Mouse (Mus musculus) lung, postnatal 14 days (tissue): Measurements from ENCODE around the gene Poldip2.
A peak's percentile ranks its signal among the peaks of the same experiment; 100 is the strongest.
"Not testable (repeated sequence)": the region's sequence is repeated elsewhere in the genome, so short reads cannot be mapped to it uniquely, and the experiment has no call there.

Source experiments
- DNase-seq: peaks from one replicate; pipeline ENCODE4 v3.0.0; 2021

Poldip2 gene

DNA sequence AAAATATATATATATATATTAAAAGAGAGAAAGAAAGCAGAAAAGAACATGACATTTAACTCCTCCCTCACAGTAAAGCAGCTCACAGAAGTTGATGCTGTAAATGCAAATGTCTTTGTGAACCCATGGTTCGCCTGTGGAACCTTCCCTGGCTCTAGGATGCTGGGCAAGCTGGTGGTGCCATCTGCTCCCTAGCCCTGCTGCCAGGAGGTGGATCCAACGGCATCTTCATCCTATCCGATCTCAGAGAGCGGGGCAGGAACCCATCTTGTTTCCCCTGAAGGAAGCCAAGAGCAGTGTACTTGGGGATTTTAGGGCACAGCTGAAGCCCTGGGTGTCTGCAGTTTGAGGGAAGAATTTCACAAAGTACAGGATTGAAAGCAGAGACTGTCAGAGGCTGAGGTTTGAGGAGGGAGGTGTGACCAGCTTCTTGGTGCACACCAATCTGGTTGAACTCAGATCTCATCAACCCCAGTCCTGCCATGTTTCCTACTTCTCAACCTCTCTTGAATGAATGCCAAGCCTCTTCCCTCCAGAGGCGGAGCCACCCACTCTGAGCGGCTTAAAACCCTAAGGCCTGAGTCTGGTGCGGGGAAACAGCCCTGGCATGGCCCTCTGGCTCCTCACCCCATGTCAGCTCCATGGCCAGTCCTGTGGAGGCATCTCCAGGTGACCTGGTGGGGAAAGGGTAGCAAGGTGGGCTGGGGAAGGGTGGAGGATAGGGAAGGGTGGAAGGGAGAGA is 8.9 kb upstream of the Poldip2 start, which contains the start of gene Sebox:
Gene Sebox, plus strand, starts transcription at position 539 of the 742 bp plus-strand sequence.
- DNase-seq = no peak

DNA sequence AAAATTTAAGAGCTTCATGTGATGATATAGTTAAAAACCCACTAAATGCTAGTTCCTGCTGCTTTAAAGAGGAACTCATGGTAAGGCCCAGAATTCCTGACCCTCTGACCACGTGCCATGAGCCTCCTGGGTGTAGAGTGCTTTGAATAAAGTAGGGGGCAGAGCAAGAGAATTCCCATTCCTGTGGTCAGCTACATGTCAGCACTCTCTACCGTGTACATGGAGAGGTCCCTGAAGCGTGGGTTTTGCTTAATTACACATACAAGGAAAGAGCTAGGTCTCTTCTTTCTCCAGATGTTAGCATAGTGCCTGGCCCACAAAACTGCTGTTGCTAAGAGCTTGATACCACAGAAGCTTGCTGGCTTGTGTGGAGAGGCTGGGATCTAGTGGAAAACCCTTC is 6.6 kb upstream of the Poldip2 start:
- DNase-seq = no peak

DNA sequence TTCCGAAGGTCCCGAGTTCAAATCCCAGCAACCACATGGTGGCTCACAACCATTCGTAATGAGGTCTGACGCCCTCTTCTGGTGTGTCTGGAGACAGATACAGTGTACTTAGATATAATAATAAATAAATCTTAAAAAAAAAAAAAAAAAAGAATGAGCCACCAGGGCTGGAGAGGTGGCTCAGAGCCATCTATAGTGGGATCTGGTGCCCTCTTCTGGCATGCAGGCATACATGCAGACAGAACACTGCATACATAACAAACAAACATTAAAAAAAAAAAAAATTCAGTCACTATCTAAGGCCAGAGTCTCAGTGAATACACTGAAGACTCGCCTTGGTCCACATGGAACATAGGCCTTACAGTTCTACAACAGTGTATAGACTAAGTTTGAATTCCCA is 2.8 kb upstream of the Poldip2 start:
- DNase-seq = no peak

DNA sequence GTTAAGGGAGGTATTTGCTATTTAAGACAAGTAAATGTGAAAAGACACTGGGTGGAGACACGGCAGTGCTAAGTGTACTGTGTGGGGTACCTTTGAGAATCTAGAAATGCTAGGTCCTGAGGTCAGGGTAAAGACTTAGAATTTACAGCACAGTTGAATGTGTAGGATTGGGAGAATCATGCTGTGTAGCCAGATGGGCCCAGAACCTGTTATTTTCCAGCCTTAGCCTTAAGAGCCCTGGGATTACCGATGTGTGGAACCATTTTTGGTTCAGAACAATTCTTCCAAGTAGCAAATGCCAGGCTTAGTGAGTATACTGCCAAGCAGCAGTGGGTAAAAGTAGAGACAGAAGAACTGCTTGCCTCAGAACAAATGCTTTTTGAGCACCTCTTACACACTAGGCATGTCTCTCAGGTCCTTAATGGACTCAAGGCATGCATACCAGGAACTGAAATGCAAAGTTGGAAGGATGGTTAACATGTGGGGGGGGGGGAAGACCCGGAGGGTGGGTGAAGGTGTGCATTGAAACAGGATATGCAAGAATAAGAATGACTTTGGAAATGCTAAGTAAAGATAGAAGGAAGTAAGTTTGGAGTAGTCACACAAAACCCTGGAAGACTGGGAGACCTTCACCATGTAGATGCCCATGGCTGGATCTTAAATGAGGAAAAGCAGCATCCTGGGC is 1.3 kb downstream of the Poldip2 start:
- DNase-seq = no peak

DNA sequence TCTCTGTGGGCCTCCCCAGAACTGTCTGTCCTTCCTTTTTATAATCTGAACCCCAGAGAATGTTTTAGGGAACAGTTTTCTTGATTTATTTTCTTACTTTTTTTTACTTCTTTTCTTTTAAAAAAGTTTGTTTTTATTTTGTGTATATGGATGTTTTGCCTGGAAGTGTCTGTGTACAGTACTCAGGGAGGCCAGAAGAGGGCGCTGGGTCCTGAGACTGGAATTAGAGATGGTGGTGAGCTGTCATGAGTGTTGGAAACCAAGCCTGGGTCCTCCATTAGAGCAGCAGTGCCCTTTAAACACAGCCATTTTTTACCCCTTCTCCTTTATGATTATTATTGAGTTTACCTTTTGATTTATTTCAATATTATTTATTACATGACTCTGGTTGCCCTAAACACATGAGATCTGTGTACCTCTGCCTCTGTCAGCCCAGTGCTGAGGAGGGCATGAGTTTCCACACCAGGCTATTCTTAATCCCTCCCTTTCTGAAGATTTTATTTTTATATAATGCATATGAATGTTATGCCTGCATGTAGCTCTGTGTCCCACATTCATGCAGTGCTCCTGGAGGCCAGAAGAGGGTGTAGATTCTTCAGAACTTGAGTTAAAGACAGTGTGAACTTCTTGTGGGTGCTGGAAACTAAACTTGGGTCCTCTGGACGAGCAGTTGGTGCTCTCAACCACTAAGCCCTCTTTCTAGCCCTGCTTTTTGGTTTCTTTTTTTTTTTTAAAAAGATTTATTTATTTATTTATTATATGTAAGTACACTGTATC is 3.7 kb downstream of the Poldip2 start:
- DNase-seq = no peak

DNA sequence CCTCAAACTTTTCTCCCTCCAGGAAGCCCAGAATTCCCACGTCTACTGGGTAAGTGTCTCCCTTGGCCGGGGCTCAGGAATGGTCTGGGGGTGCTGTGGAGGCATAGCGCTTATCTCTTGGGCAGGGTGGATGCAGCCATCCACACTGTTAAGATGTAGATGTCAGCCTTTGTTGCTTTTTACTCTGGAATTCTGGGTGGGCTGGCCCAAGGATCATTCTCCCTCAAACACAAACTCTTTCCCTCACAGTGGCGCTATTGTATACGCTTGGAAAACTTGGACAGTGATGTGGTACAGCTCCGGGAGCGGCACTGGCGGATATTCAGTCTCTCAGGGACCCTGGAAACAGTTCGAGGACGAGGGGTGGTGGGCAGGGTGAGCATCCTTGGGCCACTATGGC is 6.9 kb downstream of the Poldip2 start:
- no peak for DNase-seq

DNA sequence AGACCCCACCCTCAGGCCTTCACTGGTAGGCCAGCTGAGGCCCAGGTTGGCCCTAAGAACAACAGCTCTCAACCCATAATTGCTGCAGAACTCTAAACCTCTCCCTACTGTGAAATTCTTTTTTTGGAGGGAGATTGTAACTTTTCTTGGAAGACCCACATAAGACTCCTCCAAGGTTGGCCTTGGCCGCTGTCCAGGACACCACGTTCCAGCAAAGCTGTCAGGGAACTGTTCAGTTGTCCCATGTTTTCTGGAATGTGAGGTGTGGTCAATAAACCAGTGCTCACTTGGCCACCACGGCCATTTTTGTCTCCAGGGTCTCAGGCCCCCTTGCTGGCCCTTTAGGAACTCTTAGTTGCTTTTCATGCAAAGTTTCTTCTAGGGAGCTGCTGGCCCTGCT is 9.9 kb downstream of the Poldip2 start:
- peak; percentile 43 for DNase-seq

DNA sequence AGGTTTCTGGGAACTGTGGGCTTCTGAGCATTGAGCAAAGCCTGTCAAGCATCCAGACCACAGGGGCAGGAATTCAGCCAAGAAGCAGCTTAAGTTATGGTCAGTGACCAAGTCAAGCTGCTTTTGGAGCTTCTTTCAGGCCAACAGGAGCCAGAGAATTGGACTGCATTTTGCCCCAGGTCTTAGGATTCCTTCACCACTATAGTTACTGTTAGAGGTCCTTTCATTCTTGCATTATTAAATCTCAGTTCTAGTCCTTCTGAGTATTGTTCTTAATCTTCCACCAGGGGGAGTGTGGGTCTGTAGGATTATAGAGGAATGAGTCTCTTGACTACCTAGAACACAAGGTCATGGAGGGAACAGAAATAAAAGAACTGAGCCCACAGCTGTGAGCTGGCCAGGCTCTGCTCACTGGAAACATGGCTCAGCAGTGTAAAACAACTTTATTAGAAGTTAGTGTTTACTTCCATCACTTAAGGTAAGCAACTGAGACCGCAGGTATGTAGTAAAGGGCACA is 10.5 kb downstream of the Poldip2 start:
- DNase-seq = peak; percentile 28

DNA sequence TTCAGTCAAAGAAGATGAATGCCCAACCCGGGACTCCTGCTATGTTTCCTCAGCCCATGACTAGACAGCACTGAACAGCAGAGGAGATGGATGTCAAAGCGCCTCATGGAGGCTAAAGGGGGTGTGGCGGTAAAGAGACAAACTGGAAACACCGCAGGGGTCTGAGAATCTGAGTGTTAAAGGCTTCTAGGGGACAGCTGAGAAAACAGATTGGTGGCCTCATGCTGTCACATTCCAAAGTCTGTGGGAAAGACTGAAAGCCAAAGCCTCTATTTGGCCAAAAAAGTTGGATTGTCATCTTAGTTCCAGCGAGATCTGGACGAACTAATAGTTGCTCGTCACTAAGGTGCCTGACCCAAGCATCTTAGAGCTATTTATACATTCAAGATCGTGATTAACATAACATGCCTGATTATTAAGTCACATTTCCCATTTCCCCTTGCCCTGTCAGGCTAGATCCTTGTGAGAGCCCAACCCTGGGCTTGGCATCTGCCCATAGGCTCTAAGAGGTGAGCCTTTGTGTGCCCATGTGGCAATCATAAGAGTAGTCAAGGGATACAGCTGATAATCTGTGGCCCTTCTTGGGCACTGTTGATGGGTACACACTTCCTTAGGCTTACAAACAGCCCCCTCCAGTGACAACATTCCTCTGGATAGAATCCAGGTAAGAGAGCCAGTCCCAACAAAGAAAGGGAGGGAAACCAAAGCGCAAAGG is 11.4 kb downstream of the Poldip2 start:
- DNase-seq = peak; percentile 56

DNA sequence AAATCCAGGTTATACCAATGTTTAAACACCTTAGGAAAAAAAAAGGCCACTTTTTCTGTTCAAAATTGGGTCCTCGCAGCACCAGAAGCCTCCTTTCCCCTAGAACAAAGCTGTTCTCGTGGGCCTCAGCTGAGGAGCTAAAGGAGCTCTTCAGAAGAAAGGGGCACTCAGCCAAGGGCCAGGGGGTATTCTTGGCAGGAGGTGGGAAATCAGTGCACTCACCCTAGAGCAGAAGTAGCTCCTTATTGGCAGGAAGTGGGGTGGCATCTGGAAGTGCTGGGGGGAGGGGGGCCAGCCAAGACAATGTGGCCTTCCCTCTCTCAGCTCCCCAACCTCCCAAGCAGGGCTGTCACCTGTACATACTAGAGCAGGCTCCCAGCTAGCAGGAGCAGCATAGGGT is 12.8 kb downstream of the Poldip2 start:
- peak; percentile 55 for DNase-seq

DNA sequence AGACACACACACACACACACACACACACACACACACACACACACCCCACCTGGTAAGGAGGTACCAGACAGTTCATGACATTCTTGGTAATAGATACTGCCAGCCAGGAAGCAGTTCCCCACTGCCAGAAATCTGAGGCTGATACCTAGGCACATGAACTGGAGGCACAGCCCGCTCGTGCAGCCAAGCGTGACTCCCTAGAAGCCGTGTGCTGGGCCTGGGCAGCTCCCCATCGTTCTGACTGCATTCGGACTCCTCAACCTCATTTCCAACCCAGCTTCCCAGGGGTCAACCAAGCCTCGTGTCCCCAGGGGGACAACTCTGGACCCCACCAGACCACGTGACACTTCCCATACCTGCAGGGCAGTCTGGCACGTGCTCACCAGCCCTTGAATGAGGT is 16.7 kb downstream of the Poldip2 start:
- no peak for DNase-seq

DNA sequence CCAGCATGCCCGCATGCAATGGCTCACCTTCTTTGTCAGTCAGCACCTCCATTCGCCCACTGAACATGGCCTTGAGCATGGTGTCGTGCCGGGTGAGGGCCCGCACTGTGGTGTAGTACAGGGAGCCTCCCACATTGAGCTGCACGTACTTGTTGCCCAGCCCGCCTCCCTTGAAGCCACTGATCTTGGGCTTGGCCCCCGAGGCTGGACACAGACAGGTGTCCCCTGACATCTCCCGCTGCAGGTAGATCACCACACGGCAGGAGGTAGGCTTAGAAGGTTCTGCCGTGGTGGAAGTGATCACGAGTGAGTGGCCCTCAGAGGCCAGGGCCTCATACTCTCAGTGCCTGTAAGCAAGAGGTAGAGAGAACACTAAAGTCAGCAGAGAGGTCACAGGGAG is 18.0 kb downstream of the Poldip2 start:
- DNase-seq = no peak

DNA sequence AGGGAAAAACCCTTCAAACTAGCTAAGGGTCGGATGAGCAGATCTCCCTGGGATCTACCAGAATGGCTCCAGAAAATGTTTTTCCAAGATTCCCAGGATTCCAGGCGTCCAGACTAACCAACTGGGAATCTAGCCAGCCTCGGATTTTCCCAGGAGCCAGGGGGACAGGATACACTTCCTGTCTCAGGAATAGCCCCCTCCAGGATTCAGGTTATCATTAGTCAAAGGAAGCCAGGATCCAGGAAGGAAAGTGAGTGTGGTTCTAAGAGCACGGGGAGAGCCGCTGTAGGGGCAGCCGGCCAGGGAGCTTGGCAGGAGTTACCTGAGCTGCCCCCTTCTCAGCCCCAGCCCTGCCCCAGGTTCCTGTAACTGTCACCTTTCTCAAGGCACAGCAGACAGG is 19.1 kb downstream of the Poldip2 start:
- peak; percentile 61 for DNase-seq

DNA sequence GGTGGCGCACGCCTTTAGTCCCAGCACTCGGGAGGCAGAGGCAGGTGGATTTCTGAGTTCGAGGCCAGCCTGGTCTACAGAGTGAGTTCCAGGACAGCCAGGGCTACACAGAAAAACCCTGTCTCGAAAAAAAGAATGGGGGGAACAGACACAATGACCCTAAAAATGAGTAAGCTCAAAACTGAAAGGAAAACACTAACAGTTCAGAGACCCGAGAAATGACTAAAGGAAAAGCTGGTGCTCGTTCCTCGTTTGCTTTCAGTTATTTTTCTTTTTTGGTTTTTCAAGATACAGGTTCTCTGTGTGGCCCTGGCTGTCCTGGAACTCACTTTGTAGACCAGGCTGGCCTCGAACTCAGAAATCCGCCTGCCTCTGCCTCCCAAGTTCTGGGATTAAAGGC is 19.5 kb downstream of the Poldip2 start:
- DNase-seq = not testable (repeated sequence)

DNA sequence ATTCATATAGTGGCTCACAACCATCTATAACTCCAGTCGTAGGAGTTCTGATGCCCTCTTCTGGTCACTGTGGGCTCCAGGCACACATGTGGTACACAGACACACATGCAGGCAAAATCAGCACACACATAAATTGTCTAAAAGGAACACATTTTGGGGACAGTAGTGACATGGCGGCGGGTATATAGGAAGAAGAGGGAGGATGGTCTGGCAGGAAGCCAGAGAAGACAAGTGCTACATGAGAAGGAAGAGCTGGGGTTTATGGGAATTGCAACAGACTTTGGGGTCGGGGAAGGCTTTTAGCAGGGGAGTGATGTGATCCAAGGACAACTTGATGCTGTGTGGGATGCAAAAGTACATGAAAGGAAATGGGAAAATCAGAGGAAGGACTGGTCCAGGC is 22.5 kb downstream of the Poldip2 start:
- DNase-seq = no peak

DNA sequence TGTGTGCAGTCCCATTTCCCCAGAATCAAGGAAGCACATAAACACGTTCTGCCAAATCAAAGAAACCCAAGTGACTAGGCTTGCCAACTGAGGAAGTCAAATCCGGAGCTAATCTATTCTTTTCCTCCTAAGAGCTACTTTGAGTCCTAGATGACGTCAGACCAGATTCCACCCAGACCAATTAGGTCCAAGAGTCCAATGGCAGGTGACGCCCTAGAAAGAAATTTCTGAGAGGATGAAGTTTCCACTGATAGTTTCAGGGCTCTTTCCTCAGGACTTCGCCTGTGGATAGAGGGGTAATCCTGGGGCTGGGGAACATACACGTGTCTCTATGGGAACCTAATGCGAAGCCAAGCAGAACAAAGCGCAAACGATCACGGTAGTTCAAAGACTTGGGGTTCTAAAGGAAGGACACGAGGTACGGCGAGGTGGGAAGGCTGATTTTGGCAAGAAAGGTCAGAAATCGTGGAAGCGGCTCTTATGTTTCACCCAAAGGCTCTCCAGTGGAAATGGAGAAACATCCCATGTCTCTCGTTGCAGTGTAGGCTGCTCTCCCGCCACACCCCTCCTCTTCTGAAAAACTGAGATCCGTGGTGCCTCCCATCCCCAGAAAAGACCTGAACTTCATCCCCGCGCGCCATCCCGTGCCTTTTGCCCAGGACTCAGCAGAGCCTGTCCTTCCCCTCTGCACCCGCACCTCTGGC is 23.5 kb downstream of the Poldip2 start:
- DNase-seq = peak; percentile 35

DNA sequence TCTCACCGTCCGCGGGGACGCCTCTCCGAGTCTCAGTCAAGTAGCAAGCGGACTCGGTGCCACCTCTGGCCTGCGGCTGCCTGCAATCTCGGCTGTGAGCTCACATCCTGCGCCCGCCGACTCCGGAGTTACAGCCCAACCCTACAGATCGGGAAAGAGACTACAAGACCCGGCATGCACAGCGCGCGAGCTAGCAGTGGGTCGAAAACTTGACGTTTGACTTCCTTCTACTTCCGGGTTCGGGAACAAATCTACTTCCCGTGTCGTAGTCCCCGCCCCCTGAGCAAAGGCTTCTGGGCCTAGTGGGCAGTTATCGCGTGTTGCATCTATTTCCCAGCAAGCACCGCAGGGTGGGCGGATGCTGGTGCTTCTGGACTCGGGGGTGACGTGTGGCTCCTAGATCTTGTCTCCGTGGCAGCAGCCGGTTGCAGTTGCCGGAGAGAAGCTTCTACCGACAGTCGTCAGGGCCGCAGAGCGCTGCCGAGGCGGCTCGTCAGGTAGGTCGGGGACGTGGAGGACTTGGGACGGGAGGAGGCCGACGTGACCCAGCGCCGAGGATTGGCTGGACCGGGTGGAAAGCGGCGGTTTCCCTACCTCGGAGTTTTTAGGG is 24.2 kb downstream of the Poldip2 start, which contains the start of the genes Tnfaip1 and Ift20:
Gene Tnfaip1, minus strand, starts transcription at position 253 of the 610 bp plus-strand sequence.
Gene Ift20, plus strand, starts transcription at position 282 of the 610 bp plus-strand sequence.
- DNase-seq = peak; percentile 96

DNA sequence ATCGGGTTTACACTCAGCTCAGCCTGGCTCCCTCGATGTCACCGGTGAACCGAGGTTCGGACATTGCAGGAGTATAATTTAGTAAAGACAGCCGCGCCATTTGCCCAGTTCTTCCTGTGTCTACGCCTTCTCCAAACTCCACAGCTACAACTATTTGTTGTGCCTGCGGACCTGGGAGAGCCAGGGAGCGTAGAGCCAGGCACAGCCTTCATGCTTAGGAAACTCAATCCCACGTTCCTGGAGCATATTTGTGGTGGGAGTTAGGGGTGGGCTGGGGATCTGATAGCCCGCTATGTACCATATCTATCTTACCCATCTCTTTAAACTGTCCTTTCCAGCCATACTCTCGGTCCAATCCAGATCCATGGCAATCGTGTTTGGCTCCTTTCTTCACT is 24.7 kb downstream of the Poldip2 start:
- DNase-seq = no peak

DNA sequence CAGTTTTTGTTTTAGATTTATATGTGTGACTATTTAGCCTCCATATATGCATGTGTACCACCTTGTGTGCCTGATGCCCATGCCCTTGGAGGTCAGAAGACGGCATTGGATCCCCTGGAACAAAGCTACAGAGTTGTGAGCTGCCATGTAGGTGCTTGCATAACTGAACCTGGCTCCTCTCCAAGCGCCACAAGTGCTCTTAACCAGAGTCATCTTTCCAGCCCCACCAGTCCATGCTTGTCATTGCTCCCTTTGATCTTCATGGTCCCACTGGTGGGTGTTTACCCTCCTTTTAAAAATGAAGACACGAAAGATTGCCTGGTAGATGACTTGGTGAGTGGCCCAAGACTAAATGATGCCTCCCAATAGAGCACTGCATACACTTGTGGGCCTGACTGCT is 28.4 kb downstream of the Poldip2 start:
- peak; percentile 51 for DNase-seq

DNA sequence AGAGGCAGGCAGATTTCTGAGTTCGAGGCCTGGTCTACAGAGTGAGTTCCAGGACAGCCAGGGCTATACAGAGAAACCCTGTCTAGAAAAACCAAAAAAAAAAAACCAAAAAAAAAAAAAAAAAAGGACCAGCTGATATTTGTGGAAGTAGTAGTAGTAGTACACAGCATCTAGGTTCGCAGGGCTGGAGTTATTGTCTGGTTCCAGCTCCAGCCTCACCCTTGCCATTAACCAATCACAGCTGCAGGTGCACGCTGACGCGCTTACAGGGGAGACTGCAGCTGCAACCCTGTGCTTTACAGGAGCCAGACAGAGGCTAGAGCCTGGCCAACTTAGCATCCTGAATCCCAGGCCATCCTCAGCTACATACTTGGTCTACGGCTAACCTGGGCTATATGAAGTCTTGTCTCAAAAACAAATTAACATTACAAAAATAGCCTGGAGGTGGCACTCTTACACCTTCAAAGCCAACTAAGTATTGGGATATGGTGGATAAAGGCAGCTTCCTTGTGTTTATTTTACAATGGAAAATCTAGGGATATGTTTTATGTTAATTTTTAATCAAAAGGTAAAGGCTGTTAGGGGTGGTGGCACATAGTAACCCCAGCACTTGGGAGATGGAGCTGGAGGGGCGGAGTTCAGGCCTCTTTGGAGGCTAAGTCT is 32.6 kb downstream of the Poldip2 start:
- no peak for DNase-seq

DNA sequence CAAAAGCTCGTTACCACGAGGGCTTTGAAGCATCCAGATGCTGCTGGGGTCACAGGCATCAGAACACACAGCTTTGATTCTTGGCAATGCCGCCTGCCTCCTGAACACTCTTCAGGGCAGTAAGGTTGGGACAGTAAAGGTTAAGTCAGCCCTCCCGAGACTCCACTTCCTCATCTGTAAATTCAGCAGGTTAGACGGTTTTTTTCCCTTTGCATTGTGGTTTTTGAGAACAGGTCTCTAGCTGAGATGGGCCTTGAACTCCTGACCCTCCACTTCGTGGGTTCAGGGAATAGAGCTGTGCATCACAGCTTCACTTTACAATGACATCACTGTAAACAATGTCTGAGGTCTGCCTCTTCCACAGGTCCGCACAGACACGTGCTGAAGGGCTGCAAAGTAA is 33.2 kb downstream of the Poldip2 start:
- DNase-seq = no peak
